In genomic region chr5:129020300-129020668, GRCm38 (mm10) we compare ENCODE assay signal across 7 mouse cellular contexts. TPM values are rescaled to one million over a fixed set of nuclear protein-coding genes. Genes with fewer than 3 reads are reported as not detected.
DNase-seq lines count a peak whose midpoint lies in the region; ATAC-seq and TF ChIP-seq lines count a peak whose summit lies in the region.

No protein-coding gene starts in this region.

- no peak for TF ChIP-seq CTCF in lung, adult 2 months (IDR thresholded peaks at IDR 0.05; ENCODE audit: insufficient read depth, low read length)

- peak overlapping the region; percentile 99 for H3K27ac ChIP-seq in embryonic facial prominence, embryonic 10.5 days (replicated peaks)
- H3K27ac ChIP-seq in hindbrain, embryonic 15.5 days (replicated peaks) = peak overlapping the region; percentile 98
- H3K27ac ChIP-seq in midbrain, embryonic 14.5 days (replicated peaks; ENCODE audit: low read depth, low read length) = peak overlapping the region; percentile 99

- TF ChIP-seq POLR2A in lung, adult 2 months (IDR thresholded peaks at IDR 0.05; ENCODE audit: borderline replicate concordance, extremely low read depth, low read depth, low read length) = no peak

- no peaks in the 10 kb centered on the region for H3K27me3 ChIP-seq in embryonic facial prominence, embryonic 10.5 days (replicated peaks; ENCODE audit: low read depth, poor library complexity, severe bottlenecking)
- no peaks in the 10 kb centered on the region for H3K27me3 ChIP-seq in hindbrain, embryonic 15.5 days
- no peaks in the 10 kb centered on the region for H3K27me3 ChIP-seq in midbrain, embryonic 14.5 days (ENCODE audit: control insufficient read depth, insufficient read depth, low read length)

- peaks cover 44% of the 10 kb centered on the region for H3K36me3 ChIP-seq in embryonic facial prominence, embryonic 10.5 days (replicated peaks)
- H3K36me3 ChIP-seq in hindbrain, embryonic 15.5 days = peaks cover 12% of the 10 kb centered on the region
- H3K36me3 ChIP-seq in midbrain, embryonic 14.5 days (ENCODE audit: control insufficient read depth, insufficient read depth, low read length) = peaks cover 21% of the 10 kb centered on the region; the same call in 1 of the 2 replicates

- ATAC-seq in hindbrain, embryonic 15.5 days (ENCODE audit: low FRiP score, low read depth) = peak; percentile 60
- ATAC-seq in midbrain, embryonic 14.5 days (ENCODE audit: low FRiP score, low TSS enrichment) = peak; percentile 76

- no peak for DNase-seq in lung, adult 2 months
- no peak for DNase-seq in lung, postnatal 25 days (ENCODE audit: low spot score)
- no peak for DNase-seq in embryonic facial prominence, embryonic 10.5 days (ENCODE audit: low spot score)
- peak; percentile 89 for DNase-seq in midbrain, embryonic 14.5 days
- DNase-seq in right cerebral cortex, postnatal 36 days (ENCODE audit: low spot score in 2 of 2) = no peak
- DNase-seq in gastrocnemius, adult 18-20 months (ENCODE audit: low spot score) = no peak

- peak overlapping the region; percentile 98 for H3K4me3 ChIP-seq in lung, adult 2 months (replicated peaks; ENCODE audit: extremely low read depth, low read depth, low read length)
- H3K4me3 ChIP-seq in embryonic facial prominence, embryonic 10.5 days = peak overlapping the region; percentile 91
- peak overlapping the region; percentile 74 for H3K4me3 ChIP-seq in hindbrain, embryonic 15.5 days
- peak overlapping the region; percentile 88 for H3K4me3 ChIP-seq in midbrain, embryonic 14.5 days (replicated peaks; ENCODE audit: low read depth, low read length)

- H3K4me1 ChIP-seq in lung, adult 2 months (ENCODE audit: control insufficient read depth, insufficient read depth, low read length) = peaks cover 8% of the 10 kb centered on the region
- peaks cover 21% of the 10 kb centered on the region for H3K4me1 ChIP-seq in embryonic facial prominence, embryonic 10.5 days
- H3K4me1 ChIP-seq in hindbrain, embryonic 15.5 days (replicated peaks) = peaks cover 19% of the 10 kb centered on the region
- H3K4me1 ChIP-seq in midbrain, embryonic 14.5 days (ENCODE audit: control insufficient read depth, insufficient read depth, low read length) = peaks cover 19% of the 10 kb centered on the region

- WGBS in lung, adult 2 months = under 1% methylated on average over 50 of the region's 56 CpGs
- WGBS in embryonic facial prominence, embryonic 10.5 days = under 1% methylated on average over 56 of the region's 56 CpGs
- WGBS in hindbrain, embryonic 15.5 days = 0% methylated on average over 23 of the region's 56 CpGs
- WGBS in midbrain, embryonic 14.5 days = under 1% methylated on average over 37 of the region's 56 CpGs

- H3K4me2 ChIP-seq in hindbrain, embryonic 15.5 days = peak overlapping the region; percentile 82
- peak overlapping the region; percentile 96 for H3K4me2 ChIP-seq in midbrain, embryonic 14.5 days (ENCODE audit: low read length)

- H3K9ac ChIP-seq in hindbrain, embryonic 15.5 days = peak overlapping the region; percentile 83
- H3K9ac ChIP-seq in midbrain, embryonic 14.5 days (replicated peaks; ENCODE audit: low read length) = peak overlapping the region; percentile 78

- H3K9me3 ChIP-seq in embryonic facial prominence, embryonic 10.5 days = no peaks in the 10 kb centered on the region
- no peaks in the 10 kb centered on the region for H3K9me3 ChIP-seq in hindbrain, embryonic 15.5 days
- H3K9me3 ChIP-seq in midbrain, embryonic 14.5 days (ENCODE audit: control insufficient read depth, low read length) = no peaks in the 10 kb centered on the region

RNA-seq across cellular contexts. Expression of gene Ran, which starts 0.4 kb away (rescaled TPM):
- polyA plus RNA-seq in lung, adult 2 months (2012; rRNA removed) = 35.5 and 43.2 TPM in 2 replicates
- polyA plus RNA-seq in embryonic facial prominence, embryonic 10.5 days (2016; fragmentation: Nextera tagmentation; extraction: Ambion mirVana) = 958 and 1,014 TPM in 2 replicates
- 341 and 365 TPM in 2 replicates for polyA plus RNA-seq in hindbrain, embryonic 15.5 days (2015; fragmentation: Nextera tagmentation; extraction: Ambion mirVana)
- 391 and 451 TPM in 2 replicates for polyA plus RNA-seq in midbrain, embryonic 14.5 days (2014; fragmentation: Nextera tagmentation; extraction: Ambion mirVana)
- 10 to 100 TPM; 68.9 to 83.3 TPM for total RNA-seq in gastrocnemius, adult 18-20 months (2021)

RNA-seq across cellular contexts. Expression of gene Stx2, which starts 11.9 kb away (rescaled TPM):
- 21.3 and 26.9 TPM in 2 replicates for polyA plus RNA-seq in lung, adult 2 months (2012; rRNA removed)
- polyA plus RNA-seq in embryonic facial prominence, embryonic 10.5 days (2016; fragmentation: Nextera tagmentation; extraction: Ambion mirVana) = 22.2 and 24.9 TPM in 2 replicates
- polyA plus RNA-seq in hindbrain, embryonic 15.5 days (2015; fragmentation: Nextera tagmentation; extraction: Ambion mirVana) = 16.8 and 17.9 TPM in 2 replicates
- polyA plus RNA-seq in midbrain, embryonic 14.5 days (2014; fragmentation: Nextera tagmentation; extraction: Ambion mirVana) = 10.4 and 15.6 TPM in 2 replicates
- 1 to 10 TPM; 4.5 to 6.6 TPM for total RNA-seq in gastrocnemius, adult 18-20 months (2021)
